Mouse (Mus musculus) ES-E14 (cell line): ENCODE results near the gene Cidec. TPM values are rescaled to one million over a fixed set of nuclear protein-coding genes. Genes with fewer than 3 reads are reported as not detected.

Experiments
- DNase-seq: peaks from one replicate; pipeline ENCODE4 v3.0.0-alpha.2; 2013; ENCODE audit warnings: low read depth, low spot score
- H3K27ac ChIP-seq: 2 replicates; pipeline ENCODE4 v1.5.1; 2012; ENCODE audit warnings: low read depth, mild to moderate bottlenecking, low read length, moderate library complexity, mixed read lengths; ENCODE audit not compliant: poor library complexity, insufficient read depth, severe bottlenecking
- H3K36me3 ChIP-seq: 2 replicates; pipeline ENCODE4 v1.6.1; 2012; ENCODE audit warnings: mild to moderate bottlenecking, low read length, moderate library complexity, mixed read lengths; ENCODE audit not compliant: control insufficient read depth, poor library complexity, insufficient read depth, severe bottlenecking
- H3K4me1 ChIP-seq, 2 experiments: fragments of 150-350 bp in 1 of 2; sonication (generic) in 1 of 2; 2 replicates each; pipeline ENCODE4 v1.6.1; 2012; ENCODE audit warnings: low read length in 2 of 2, mild to moderate bottlenecking in 1 of 2, mixed read lengths in 1 of 2; ENCODE audit not compliant: control insufficient read depth in 2 of 2, insufficient read depth in 2 of 2, poor library complexity in 1 of 2
- H3K4me3 ChIP-seq, 2 experiments: fragments of 150-350 bp in 1 of 2; sonication (generic) in 1 of 2; 2 replicates each; pipeline ENCODE4 v1.5.1; 2012; ENCODE audit warnings: low read length in 2 of 2, low read depth in 1 of 2, mild to moderate bottlenecking in 1 of 2, mixed read lengths in 1 of 2; ENCODE audit not compliant: insufficient read depth in 1 of 2, poor library complexity in 1 of 2, severe bottlenecking in 1 of 2
- H3K9ac ChIP-seq: 2 replicates; pipeline ENCODE4 v1.6.1; 2012; ENCODE audit warnings: low read depth, mild to moderate bottlenecking, low read length, mixed read lengths; ENCODE audit not compliant: poor library complexity, insufficient read depth, severe bottlenecking
- H3K9me3 ChIP-seq: fragments of 150-350 bp; sonication (generic); 2 replicates; pipeline ENCODE4 v1.6.1; 2012; ENCODE audit warnings: low read depth, mild to moderate bottlenecking, low read length; ENCODE audit not compliant: control insufficient read depth, insufficient read depth
- CHD2 ChIP-seq: IDR thresholded peaks from 2 replicates; pipeline ENCODE4 v1.6.1; 2014; ENCODE audit warnings: mild to moderate bottlenecking, low read depth, low read length, inconsistent platforms
- HCFC1 ChIP-seq: IDR thresholded peaks from 2 replicates; pipeline ENCODE4 v1.6.1; 2012; ENCODE audit warnings: low read length, inconsistent platforms, borderline replicate concordance; ENCODE audit not compliant: insufficient read depth
- MAFK ChIP-seq: IDR thresholded peaks from 2 replicates; pipeline ENCODE4 v1.6.1; 2014; ENCODE audit warnings: mild to moderate bottlenecking, low read depth, low read length, inconsistent platforms; ENCODE audit not compliant: insufficient read depth
- ZC3H11A ChIP-seq: IDR thresholded peaks from 2 replicates; pipeline ENCODE4 v1.6.1; 2012; ENCODE audit warnings: low read depth, mild to moderate bottlenecking, inconsistent platforms, low read length, borderline replicate concordance
- ZNF384 ChIP-seq: IDR thresholded peaks from 2 replicates; pipeline ENCODE4 v1.6.1; 2012; ENCODE audit warnings: low read depth, low read length, inconsistent platforms
- in situ Hi-C, 2 experiments: fragments of 600-800 bp; cut with MboI; formaldehyde crosslinking; loops; one replicate each; pipeline ENCODE4 v1.15.1; 2025; ENCODE audit warnings: low sequenced_read_pairs in 2 of 2, inconsistent platforms in 1 of 2; ENCODE audit not compliant: unreplicated experiment in 2 of 2
- total RNA-seq: library from RNA; depleted of rRNA; stranded (reverse); fragments of 300-350 nt; gene quantifications from 2 replicates; pipeline ENCODE4 v1.2.3, GENCODE M21; 2012

Cidec gene
- total RNA-seq, 1 experiment, result 0.45 TPM

- peaks cover 6 to 19% of the 10 kb centered on the region in 2 experiments for H3K4me1 ChIP-seq
- DNase-seq, result no peak
- H3K9me3 ChIP-seq, result no peaks in the 10 kb centered on the region
- H3K9ac ChIP-seq, result no peak overlapping the region
- in situ Hi-C loops, result no loop called here
- H3K27ac ChIP-seq, result no peak overlapping the region
- TF ChIP-seq MAFK (no peak), ZNF384 (no peak), HCFC1 (no peak), ZC3H11A (no peak), CHD2 (no peak)
- H3K4me3 ChIP-seq, result peak overlapping the region; percentile 28 to 29; a peak in 2 of 4 replicates
- H3K36me3 ChIP-seq, result no peaks in the 10 kb centered on the region
These were observed 36.5 kb upstream of the Cidec start for GRCm38 (mm10) chr6:113472061-113472460.

- Histone ChIP-seq H3K9ac (no peak within 1 kb of the TSS), H3K4me1 (peaks cover 6 to 19% of the 10 kb centered on the region in 2 experiments), H3K4me3 (peak within 1 kb of the TSS; percentile 28 to 29; a peak in 3 of 4 replicates), H3K27ac (no peak within 1 kb of the TSS), H3K9me3 (no peaks in the 10 kb centered on the region), H3K36me3 (no peaks in the 10 kb centered on the region)
- in situ Hi-C loops, result no loop called here
- TF ChIP-seq MAFK, result no peak
- no peak for TF ChIP-seq HCFC1
- TF ChIP-seq ZC3H11A, result no peak
- TF ChIP-seq ZNF384, result no peak
- no peak for TF ChIP-seq CHD2
- DNase-seq, result peak; percentile 55
These were observed 35.9 kb upstream of the Cidec start, which contains the start of gene Il17rc for GRCm38 (mm10) chr6:113471297-113471936. Il17rc (plus strand) TSS chr6:113471427.

GRCm38 (mm10) chr6:113469432-113469831, 33.9 kb upstream of the Cidec start:
- Histone ChIP-seq H3K4me1 (peaks cover 6 to 19% of the 10 kb centered on the region in 2 experiments), H3K4me3 (peak overlapping the region; percentile 68 to 69), H3K9ac (no peak overlapping the region; the same call in 1 of the 2 replicates), H3K9me3 (no peaks in the 10 kb centered on the region), H3K27ac (no peak overlapping the region), H3K36me3 (no peaks in the 10 kb centered on the region)
- peak; percentile 42 for DNase-seq
- no peak for TF ChIP-seq ZNF384
- no peak for TF ChIP-seq CHD2
- no peak; the same call in 1 of the 2 replicates for TF ChIP-seq HCFC1
- TF ChIP-seq MAFK, result no peak
- TF ChIP-seq ZC3H11A, result no peak
- in situ Hi-C loops, result no loop called here

- H3K9me3 ChIP-seq, result no peaks in the 10 kb centered on the region
- TF ChIP-seq HCFC1 (no peak), ZC3H11A (peak; percentile 48; the same call in 1 of the 2 replicates)
- peak; percentile 81 for DNase-seq
- in situ Hi-C loops, result no loop called here
- no peak overlapping the region for H3K27ac ChIP-seq
- no peaks in the 10 kb centered on the region for H3K36me3 ChIP-seq
- H3K4me3 ChIP-seq, result peak overlapping the region; percentile 68 to 69; a peak in 3 of 4 replicates
- H3K9ac ChIP-seq, result no peak overlapping the region
- H3K4me1 ChIP-seq, result peaks cover 6 to 19% of the 10 kb centered on the region in 2 experiments
These were observed 33.5 kb upstream of the Cidec start for GRCm38 (mm10) chr6:113469021-113469420.
